Mouse (Mus musculus) gastrocnemius, adult 8-10 months (tissue): Measurements from ENCODE around the gene Fastk. TPM values are rescaled to one million over a fixed set of nuclear protein-coding genes. Genes with fewer than 3 reads are reported as not detected.
A peak's percentile ranks its signal among the peaks of the same experiment; 100 is the strongest.

Experiments used
- DNase-seq, 2 experiments: peaks; one replicate each; pipeline ENCODE4 v3.0.0; 2022; ENCODE audit warnings: low spot score in 2 of 2
- total RNA-seq, 4 experiments: library from RNA; stranded (reverse); gene quantifications; 2 replicates each; pipeline ENCODE4 v1.2.4; 2022

Fastk gene
- total RNA-seq, 4 experiments from 2014 or later: 188 to 243 (median 221) TPM

- DNase-seq: no peak
Observed at GRCm38 (mm10) chr5:24453283-24453984, 8.3 kb upstream of the Fastk start.

DNA sequence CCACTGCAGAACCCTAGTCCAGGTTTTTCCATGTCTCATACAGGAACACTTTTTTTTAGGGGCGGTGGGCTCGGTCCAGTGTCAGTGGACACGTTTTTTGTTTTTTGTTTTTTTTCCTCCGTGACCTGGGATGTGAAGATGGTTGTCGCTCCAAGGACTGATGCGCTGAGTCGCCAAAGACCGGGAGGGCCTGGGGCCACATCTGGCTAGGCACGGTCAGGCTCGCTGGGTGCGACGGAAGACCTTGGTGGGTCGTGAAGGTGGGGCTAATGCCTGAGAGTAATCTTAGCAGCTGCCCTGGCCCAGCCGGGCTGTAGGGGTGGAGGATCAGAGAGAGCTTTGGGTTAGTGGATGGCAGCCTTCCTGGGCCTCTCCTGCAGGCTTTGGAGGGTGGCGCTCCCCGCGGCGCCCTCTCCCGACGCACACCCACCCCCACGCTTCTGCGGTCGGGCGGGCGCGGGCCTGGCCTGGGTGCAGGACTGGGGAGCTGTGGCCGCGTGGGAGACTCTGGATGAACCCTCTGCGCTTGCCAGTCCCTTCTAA is 7.7 kb upstream of the Fastk start:
- no peak for DNase-seq

DNA sequence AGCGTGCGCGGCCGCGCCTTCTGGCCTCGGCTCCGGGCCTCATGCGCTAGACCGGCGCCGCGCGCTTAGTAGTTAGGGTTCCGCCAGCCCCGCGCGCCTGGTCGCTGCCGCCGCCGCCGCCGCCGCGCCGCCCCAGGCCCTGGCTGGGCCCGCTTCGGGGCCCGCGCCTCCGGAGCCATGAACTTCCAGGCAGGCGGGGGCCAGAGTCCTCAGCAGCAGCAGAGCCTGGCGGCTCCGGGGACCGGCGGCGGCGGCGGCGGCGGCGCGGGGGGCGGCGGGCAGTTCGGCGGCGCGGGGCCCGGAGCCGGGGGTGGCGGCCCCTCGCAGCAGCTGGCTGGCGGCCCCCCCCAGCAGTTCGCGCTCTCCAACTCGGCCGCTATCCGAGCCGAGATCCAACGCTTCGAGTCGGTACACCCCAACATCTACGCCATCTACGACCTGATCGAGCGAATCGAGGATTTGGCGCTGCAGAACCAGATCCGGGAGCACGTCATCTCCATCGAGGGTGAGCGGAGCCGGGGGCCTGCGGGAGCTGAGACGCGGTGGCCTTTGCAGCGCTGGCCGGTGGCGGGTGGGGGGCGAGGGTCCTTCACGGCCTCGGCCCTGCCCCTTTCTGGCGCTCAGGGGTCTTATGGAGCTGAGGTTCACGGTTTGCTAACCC is 7.1 kb upstream of the Fastk start, which contains the start of gene Agap3:
TSS of gene Agap3 (plus strand) at position 148 of the 661 bp plus-strand sequence.
- DNase-seq: no peak

GRCm38 (mm10) chr5:24451264-24452029 is 6.4 kb upstream of the Fastk start:
- peak; percentile 79 to 86 for DNase-seq

DNA sequence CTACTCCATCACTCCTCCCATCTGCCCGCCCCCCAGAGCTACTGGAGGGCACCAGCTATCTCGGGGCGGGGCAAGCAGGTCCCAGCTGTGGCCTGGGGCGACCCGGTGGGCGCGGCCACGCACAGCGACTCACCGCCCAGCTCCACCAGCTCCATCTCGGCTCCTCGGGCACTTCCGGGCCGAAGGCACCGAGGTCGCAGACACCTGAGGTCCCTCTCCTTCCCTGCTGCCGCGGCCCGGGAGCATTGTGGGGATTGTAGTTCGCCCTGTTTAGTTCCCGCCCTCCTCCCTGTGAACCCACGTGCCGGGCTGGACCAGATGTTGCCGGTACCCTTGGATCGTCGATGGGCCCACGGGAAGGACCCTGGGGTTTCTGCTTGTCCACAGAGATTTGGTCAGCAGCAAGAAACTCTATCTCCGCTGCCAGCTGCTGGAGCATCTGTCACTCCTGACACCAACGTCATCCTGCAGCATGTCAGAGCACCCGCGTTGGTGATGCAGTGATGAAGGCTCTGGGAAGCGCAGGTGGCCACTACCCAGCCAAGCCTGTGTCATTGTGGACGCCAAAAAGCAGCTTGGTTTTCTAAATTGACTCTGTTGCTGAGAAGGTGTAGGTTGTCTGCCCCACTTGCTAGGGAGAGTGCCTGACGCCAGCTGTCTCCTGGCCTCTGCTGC is 2.7 kb upstream of the Fastk start, which contains the start of gene Tmub1:
TSS of gene Tmub1 (minus strand) at position 231 of the 675 bp plus-strand sequence.
- DNase-seq: peak; percentile 72 to 80

- DNase-seq: no peak
Observed at GRCm38 (mm10) chr5:24446630-24447029, 1.5 kb upstream of the Fastk start.

DNA sequence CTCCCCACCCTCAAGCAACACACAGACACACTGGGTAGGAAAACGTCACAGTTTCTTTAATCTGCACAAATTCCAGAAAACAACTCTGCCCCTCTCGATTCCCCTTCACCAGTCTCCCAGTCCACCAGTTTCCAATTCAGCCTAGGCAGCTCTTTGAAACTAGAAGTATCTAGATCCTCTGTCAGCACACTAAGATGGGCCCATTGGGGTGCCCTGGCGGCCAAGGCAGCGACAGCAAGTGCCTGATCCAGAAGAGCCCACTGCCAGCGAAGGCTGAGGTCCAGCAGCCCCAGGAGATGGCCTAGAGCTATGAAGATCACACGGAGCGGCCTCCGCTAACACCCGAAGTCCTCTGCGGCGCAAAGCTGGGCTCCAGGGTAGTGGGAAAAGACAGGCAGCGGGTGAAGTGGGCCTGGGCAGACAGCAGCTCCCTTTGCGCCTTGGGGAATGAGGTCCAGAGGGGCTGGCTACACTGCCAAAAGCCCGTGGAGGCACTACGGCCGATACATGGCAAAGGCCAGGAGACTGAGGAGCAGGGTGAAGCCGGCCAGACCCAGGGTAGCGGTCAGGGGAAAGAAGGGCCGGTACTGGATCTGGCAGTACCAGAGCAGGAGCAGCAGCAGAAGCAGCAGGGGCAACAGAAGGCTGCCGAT is 467 bp upstream of the Fastk start:
- no peak for DNase-seq

DNA sequence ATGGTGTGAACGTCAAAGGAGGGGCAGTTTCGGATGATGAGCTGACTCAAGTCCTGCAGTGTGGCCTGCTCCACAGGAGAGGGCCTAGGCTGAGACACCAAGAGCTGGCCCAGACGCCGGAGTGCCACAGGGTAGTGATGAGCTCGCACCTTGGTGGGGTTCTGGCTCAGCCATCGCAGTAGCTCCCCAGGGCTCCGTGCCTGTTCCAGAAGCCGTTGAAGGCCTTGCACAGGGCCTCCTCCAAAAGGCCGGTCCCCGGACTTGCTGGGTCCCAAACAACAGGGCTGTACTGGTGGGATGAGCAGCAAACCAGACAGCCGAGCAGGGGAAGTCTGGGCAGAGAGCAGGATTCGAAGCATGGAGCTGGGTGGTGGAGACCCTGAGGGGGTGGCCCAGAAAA is 1.2 kb downstream of the Fastk start:
- DNase-seq: no peak

GRCm38 (mm10) chr5:24443204-24443603 is 1.9 kb downstream of the Fastk start:
- no peak for DNase-seq

DNA sequence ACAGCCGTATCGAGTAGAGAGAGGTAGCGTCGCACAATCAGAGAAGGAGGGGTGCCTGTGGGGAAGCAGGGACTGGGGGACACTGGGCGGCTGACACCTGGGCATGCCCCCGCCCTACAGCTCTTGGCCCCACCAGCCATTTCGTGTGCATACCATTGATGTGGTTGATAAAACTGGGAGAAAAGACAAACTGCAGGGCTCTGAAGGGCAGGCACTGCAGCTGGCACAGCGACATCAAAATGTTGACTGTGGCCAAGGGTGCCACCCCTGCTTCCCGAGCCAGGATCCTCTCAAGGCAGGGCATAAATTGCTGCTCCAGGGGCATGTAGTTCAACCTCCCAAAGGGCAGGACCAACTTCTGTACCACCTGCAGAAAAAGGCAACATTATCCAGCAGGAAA is 3.1 kb downstream of the Fastk start:
- DNase-seq: no peak

DNA sequence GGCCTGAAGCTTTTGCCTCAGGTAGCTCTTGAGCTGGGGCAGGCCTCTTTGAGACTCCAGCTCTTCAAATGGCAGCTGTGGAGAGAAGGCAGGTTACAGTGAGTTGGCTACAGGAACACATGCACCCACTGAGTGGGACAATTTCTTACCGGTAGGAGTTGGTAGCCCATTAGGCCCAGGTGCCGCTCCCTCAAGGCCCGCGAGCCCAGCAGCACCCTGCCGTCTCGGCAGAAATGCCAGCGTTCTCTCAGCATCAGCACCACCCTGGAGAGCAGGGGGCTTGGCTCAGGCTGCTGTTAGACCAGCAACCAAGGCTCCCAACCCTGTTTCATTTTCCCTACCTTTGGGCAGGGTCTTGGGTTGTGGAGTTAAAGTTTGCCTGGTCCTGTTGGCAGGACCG is 3.9 kb downstream of the Fastk start:
- no peak for DNase-seq

DNA sequence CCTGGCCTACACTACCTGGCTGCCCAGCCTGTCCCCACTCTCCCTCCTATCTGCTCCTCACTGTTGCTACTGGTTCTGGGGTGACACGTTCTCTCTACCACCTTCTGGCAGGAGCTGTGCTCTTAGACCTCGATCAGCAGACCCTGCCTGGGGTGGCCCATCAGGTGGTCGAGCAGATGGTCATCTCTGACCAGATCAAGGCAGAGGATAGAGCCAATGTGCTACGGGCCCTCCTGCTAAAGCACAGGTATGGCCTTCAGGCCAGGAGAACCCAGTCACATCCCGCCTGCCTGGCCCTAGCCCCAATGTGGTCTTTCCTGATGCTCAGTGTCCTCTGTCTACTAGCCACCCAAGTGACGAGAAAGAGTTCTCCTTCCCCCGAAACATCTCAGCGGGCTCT is 11.1 kb downstream of the Fastk start:
- DNase-seq: no peak

DNA sequence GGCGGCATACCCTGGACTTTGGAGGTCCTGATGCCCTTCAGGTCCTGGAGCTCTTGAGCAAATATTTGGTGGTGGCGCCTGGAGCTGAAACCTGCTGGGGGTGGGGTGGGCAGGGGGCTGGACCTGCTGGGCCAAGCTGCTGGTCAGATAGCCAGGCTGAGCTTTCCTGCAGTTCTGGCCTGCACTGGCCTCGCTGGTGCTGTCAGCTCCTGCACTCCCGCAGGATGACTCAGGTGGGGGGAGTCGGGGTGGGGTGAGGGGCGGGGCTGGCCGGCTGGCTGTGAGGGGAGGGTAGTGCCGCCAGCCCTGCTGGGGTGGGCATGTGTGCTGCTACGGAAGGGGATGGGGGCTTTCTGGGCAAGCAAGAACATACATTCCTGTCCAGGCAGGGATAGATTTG is 16.5 kb downstream of the Fastk start:
- no peak for DNase-seq

- no peak for DNase-seq
Observed at GRCm38 (mm10) chr5:24427981-24428402, 17.1 kb downstream of the Fastk start.

- no peak for DNase-seq
Observed at GRCm38 (mm10) chr5:24427285-24427633, 17.8 kb downstream of the Fastk start.

DNA sequence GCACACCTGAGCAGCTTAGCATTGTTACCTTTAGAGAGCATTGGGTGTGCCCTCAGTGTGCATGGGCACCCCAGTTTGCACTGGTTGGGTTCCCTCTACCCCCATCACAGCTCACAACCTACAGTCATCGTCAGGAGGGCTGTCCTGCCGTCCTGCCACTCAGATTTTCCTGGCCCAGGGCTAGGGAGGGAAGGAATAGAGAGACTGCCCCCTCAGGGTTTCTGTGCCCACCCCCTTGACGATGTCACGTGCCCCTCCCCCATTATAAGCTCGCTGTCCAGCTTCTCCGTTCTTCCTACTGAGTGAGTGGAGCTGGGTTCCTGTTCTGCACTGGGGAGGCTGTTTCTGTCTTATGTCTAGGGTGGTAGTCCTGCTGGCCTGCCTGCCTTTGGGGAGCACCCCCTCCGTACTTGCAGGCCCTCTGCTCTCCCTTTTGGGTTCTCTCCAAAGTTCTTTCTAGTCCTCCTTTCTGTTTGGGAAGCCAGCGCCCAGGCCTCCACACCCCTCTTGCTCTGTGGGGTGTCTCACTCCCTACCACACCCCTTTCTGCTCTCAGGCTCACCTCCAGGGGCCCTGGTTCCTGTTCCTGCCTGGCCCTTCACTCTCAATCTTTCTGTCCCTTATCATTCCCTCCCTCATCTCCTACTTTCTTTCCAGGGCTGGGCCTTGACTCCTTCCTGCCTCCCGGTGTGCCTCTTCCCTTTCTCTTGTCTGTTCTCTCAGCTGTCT is 18.4 kb downstream of the Fastk start:
- no peak for DNase-seq

GRCm38 (mm10) chr5:24426037-24426432 is 19.1 kb downstream of the Fastk start:
- no peak for DNase-seq

- DNase-seq: peak in 1 of 2 experiments; percentile 20
Observed at GRCm38 (mm10) chr5:24425421-24426036, 19.6 kb downstream of the Fastk start.

DNA sequence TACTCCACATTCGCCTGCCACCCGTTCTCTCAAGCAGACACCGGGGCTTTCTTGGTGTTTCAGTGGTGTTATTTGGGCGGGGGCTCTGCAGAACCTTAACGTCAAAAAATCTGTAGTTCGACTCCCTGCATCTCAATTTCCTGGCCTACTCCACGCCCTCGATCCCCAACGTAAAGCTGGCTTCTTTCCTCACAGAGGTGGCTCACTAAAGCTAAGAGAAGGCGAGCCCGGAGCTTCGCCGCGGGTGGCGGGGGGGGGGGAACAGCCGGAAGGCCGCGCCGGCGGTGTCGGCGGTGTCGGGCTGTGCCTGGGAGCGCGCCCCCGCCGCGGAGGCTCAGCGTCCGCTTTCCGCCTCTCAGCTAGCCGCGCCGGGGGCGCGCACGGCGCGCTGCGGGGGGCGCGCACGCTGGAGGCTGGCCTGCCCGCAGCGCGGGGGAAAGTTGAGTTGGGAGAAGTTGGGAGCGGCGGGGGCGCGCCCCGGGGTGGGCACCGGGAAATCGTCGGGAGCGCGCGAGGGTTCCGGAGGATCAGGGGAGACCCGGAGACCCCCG is 20.2 kb downstream of the Fastk start:
- peak; percentile 74 to 78 for DNase-seq
